Mouse (Mus musculus) thymus, adult 2 months (tissue): ENCODE measurements around the gene Cpne5. TPM values are rescaled to one million over a fixed set of nuclear protein-coding genes. Genes with fewer than 3 reads are reported as not detected.

Source experiments
- DNase-seq: peaks from one replicate; pipeline ENCODE4 v3.0.0; 2021
- H3K27ac ChIP-seq: fragments of 200-500 bp; 2 replicates; pipeline ENCODE4 v1.5.1; 2012; ENCODE audit warnings: low read length, control low read depth; ENCODE audit not compliant: control insufficient read depth, insufficient read depth
- H3K27me3 ChIP-seq: fragments of 200-500 bp; 2 replicates; pipeline ENCODE4 v1.6.1; 2012; ENCODE audit warnings: mild to moderate bottlenecking, low read length, moderate library complexity, mixed read lengths; ENCODE audit not compliant: control insufficient read depth, insufficient read depth
- H3K36me3 ChIP-seq: fragments of 200-500 bp; 2 replicates; pipeline ENCODE4 v1.6.1; 2012; ENCODE audit warnings: mild to moderate bottlenecking, low read length, moderate library complexity; ENCODE audit not compliant: control insufficient read depth, insufficient read depth
- H3K4me1 ChIP-seq: fragments of 200-500 bp; replicated peaks from 2 replicates; pipeline ENCODE4 v1.6.1; 2012; ENCODE audit warnings: low read length; ENCODE audit not compliant: control insufficient read depth, insufficient read depth
- H3K4me3 ChIP-seq: fragments of 200-500 bp; 2 replicates; pipeline ENCODE4 v1.5.1; 2012; ENCODE audit warnings: mild to moderate bottlenecking, low read length, control low read depth, moderate library complexity; ENCODE audit not compliant: control insufficient read depth, insufficient read depth
- CTCF ChIP-seq: fragments of 200-500 bp; IDR thresholded peaks from 2 replicates; pipeline ENCODE4 v1.5.1; 2012; ENCODE audit warnings: mild to moderate bottlenecking, control low read depth, low read length, moderate library complexity, borderline replicate concordance; ENCODE audit not compliant: control insufficient read depth, poor library complexity, insufficient read depth; ENCODE audit errors: extremely low read depth
- POLR2A ChIP-seq: fragments of 200-500 bp; IDR thresholded peaks from 2 replicates; pipeline ENCODE4 v1.6.1; 2012; ENCODE audit warnings: mild to moderate bottlenecking, low read length, control low read depth, moderate library complexity; ENCODE audit not compliant: control insufficient read depth, poor library complexity, insufficient read depth; ENCODE audit errors: extremely low read depth
- WGBS: fragments of 180-500 bp; shearing (Covaris S2); methylation state at CpG from one replicate; pipeline ENCODE4 v1.1.7; 2018; 5-methylcytosine and 5-hydroxymethylcytosine counted together
- polyA plus RNA-seq: library from polyadenylated mRNA; depleted of rRNA; stranded (reverse); fragments of >200 nt; gene quantifications from 2 replicates; pipeline ENCODE4 v1.2.3, GENCODE M21; 2012

The Cpne5 gene
- polyA plus RNA-seq, 1 experiment = 4.6 TPM

GRCm38 (mm10) chr17:29206052-29206451 lies 31.9 kb downstream of the Cpne5 start:
- DNase-seq = no peak
- H3K36me3 ChIP-seq = no peaks in the 10 kb centered on the region
- H3K27me3 ChIP-seq = no peaks in the 10 kb centered on the region
- H3K27ac ChIP-seq = no peak overlapping the region
- no peaks in the 10 kb centered on the region for H3K4me1 ChIP-seq
- 96% methylated on average over 7 of the region's 7 CpGs for WGBS
- TF ChIP-seq CTCF = no peak
- no peak for TF ChIP-seq POLR2A
- no peak overlapping the region for H3K4me3 ChIP-seq

DNA sequence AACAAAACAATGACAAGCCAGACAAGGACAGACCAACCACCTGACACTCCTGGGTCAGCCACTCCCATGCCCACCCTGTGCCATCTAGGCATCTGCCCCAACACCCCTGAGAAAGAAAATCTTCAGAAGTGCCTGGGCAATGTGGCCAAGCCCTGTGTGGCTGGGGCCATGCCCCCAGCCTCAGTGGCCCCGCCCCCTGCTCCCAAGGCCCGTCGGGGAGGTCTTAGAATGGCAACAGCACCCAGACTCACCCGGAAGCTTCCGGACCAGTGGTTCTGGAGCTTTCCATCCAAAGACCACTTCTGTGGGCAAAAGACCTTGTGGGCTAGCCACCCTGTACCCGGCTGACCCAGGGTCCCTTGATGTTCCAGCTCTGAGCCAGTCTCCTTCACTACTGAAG lies 35.4 kb downstream of the Cpne5 start:
- no peaks in the 10 kb centered on the region for H3K36me3 ChIP-seq
- TF ChIP-seq POLR2A (no peak), CTCF (no peak)
- peaks cover 8% of the 10 kb centered on the region for H3K4me1 ChIP-seq
- WGBS = 91% methylated on average over 6 of the region's 6 CpGs
- H3K27me3 ChIP-seq = no peaks in the 10 kb centered on the region
- no peak overlapping the region for H3K4me3 ChIP-seq
- DNase-seq = no peak
- no peak overlapping the region for H3K27ac ChIP-seq

- WGBS = 87% methylated on average over 6 of the region's 7 CpGs
- DNase-seq = no peak
- Histone ChIP-seq H3K27me3 (no peaks in the 10 kb centered on the region), H3K36me3 (no peaks in the 10 kb centered on the region), H3K4me3 (no peak overlapping the region), H3K4me1 (peaks cover 8% of the 10 kb centered on the region), H3K27ac (no peak overlapping the region)
- TF ChIP-seq CTCF (no peak), POLR2A (no peak)
Measured at GRCm38 (mm10) chr17:29199821-29200220, 38.1 kb downstream of the Cpne5 start.

DNA sequence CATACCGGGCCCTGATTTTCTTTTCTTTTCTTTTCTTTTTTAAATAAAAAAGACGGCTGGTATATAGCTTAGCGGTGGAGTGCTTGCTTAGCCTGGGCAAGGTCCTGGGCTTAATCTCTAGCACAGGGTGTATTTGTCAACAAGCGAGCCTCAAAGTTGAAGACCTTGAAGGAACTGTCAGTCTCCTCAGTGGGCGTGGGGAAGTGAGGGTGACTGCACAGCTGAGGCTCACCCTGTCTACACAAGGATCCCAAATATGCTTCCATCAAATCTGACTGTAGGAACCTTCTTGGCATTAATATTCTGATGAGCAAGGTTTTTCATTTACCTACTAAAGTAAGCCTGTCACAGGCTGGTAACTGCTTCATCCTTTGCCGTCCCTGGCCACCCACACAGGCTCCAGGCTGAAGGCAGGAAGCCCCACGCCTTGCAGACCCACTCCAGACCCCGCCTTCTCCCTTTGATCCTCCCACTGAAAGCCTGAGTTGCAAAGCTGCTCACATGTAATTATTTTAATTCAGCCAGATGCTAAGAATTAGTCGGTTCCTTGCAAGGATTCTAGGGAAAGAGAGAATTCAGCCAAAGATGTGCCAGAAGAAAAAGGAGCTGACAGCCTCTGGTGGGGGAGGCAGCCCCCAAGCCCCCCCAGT lies 38.7 kb downstream of the Cpne5 start:
- Histone ChIP-seq H3K36me3 (no peaks in the 10 kb centered on the region), H3K4me3 (no peak overlapping the region), H3K27me3 (no peaks in the 10 kb centered on the region), H3K4me1 (peaks cover 8% of the 10 kb centered on the region), H3K27ac (no peak overlapping the region)
- TF ChIP-seq CTCF = no peak
- TF ChIP-seq POLR2A = no peak
- 48% methylated on average over 9 of the region's 9 CpGs for WGBS
- peak; percentile 66 for DNase-seq

DNA sequence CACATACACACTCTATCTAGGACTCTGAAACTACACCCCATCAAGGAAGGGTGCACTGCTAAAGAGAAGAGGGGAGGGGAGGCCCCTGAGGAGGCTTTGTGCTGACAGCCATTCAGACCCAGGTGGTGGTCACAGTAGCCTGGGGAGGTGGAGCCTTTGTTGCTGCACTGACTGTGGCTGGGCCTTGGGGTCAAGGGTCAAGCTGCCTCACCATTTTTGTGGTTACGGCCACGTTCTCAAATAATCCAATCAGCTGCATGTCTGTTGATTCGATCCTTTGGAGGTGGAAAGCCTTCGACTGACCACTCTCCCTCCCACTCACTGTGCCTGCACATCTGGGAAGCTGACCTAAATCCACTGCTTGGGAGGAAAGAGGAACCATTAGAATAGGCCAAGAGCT lies 42.4 kb downstream of the Cpne5 start:
- Histone ChIP-seq H3K27ac (no peak overlapping the region), H3K4me3 (no peak overlapping the region), H3K4me1 (peaks cover 13% of the 10 kb centered on the region), H3K27me3 (no peaks in the 10 kb centered on the region), H3K36me3 (no peaks in the 10 kb centered on the region)
- 92% methylated on average over 4 of the region's 4 CpGs for WGBS
- TF ChIP-seq CTCF (no peak), POLR2A (no peak)
- DNase-seq = no peak

DNA sequence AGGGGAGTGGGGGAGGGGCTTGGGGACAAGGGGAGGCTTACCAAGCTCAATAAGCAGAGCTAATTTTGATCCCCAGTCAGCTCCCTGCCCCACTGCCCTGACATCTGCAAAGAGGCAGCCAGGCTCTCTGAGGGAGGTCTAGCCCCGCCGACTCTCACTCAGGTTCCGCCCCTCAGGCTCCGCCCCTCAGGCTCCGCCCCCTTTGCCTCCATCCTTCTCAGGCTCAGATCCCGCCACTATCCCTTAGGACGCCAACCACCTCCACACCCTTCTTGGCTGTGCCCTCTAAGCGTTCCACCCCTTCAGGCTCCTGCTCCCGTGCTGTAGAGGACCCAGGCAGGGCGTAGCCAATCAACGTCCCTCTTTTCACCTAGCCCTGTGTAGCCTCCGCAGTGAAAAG lies 49.0 kb downstream of the Cpne5 start:
- no peak overlapping the region for H3K27ac ChIP-seq
- H3K4me3 ChIP-seq = no peak overlapping the region
- TF ChIP-seq CTCF (no peak), POLR2A (no peak)
- H3K36me3 ChIP-seq = no peaks in the 10 kb centered on the region
- H3K27me3 ChIP-seq = no peaks in the 10 kb centered on the region
- peaks cover 6% of the 10 kb centered on the region for H3K4me1 ChIP-seq
- no peak for DNase-seq
- WGBS = 33% methylated on average over 12 of the region's 12 CpGs

GRCm38 (mm10) chr17:29186989-29187859 lies 50.7 kb downstream of the Cpne5 start:
- DNase-seq = no peak
- TF ChIP-seq POLR2A (no peak), CTCF (no peak)
- 91% methylated on average over 10 of the region's 10 CpGs for WGBS
- no peak overlapping the region for H3K4me3 ChIP-seq
- H3K27ac ChIP-seq = no peak overlapping the region
- H3K27me3 ChIP-seq = no peaks in the 10 kb centered on the region
- H3K4me1 ChIP-seq = no peaks in the 10 kb centered on the region
- H3K36me3 ChIP-seq = no peaks in the 10 kb centered on the region
